Mouse (Mus musculus): Measurements from ENCODE around the gene Frmd4a.

The Frmd4a gene

DNA sequence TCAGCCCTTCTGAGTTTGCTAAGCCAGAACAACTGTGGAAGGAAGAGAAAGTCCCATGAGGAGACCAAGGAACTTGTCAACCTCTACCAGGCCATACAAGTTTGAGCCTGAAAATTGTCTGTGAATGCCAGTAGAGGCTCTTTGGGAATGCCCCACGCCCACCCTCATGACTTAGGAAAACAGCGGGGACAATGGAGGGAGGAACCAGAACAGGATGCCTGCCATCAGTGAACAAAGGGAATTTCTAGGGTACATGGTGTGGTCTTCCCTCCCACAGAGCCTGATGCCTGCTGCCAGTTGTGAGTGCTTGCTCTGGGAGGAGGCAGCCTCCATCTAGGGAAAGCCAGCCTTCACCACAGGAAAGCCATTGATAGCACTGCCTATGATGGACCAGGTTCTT, 557.6 kb downstream of the Frmd4a start:
- no peak for DNase-seq (ENCODE audit: extremely low read depth, low read depth)

DNA sequence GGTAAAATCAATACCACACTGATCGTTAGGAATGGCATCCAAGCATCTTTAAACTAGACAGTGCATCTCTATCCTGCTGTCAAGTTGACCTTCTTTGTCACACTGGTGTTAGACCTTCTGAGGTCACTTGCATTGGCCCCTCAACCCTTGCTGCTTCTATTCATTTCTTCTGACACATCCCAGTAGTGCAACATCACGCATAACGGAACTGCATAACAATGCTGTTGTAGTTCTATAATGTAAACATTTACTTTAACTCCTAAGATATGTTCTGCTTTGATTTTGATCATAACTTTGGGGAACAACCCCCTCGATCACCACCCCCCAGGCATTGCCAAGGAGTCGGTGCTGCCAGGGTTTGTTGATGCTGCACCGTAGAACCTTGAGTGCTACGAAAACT, 558.5 kb downstream of the Frmd4a start:
- no peak for DNase-seq (ENCODE audit: extremely low read depth, low read depth)

DNA sequence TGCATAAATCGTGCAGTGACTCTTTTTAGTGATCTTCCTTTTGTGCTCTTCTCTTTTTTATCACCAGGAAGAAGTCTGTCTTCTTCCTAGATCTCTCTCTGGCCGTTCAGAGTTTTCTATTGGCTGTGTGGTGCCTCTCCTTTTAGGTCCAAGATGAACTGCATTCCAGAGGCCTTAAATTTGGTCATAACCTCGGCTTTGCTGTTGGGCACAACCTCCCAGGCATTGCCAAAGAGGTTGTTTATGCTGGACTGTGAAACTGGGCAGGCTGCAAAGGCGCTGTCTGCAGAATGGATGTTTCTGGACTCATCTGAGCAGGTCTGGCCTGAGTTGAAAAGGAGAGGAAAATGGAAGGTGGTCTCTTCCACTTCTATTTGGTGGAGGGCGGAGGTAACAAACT, 560.8 kb downstream of the Frmd4a start:
- no peak for DNase-seq (ENCODE audit: extremely low read depth, low read depth)

DNA sequence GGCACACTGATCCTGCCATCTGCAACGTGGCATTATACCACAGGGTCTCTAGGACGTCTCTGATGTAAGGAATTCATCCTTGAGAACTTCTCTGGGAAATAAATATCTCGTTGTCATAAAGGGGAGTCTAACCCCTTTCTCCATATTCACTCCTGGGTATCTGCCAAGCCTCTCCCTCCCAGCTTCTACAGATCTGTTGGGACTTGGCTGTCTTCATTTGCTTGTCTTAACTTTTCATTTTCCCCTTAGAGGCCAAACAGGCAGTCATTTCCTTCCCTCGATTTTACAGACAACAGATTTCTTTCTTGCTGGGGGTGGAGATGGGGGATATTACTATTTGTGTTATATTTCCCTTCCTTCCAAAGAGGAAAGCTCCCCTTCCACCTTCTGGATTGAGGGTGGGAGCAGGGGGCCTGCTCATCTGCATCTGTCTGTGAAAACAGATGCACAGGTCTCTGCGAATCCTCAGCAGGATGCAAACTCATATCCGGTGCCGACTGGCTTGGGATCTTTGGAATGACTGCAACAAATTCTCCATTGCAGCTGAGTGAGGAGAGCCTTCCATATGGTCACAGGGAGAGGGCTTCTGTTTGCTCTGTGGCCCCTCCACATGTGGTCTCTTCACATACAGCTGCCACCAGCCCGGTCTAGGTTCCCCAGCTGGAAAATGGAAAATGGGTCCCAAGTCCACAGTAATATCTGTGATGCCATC, 562.0 kb downstream of the Frmd4a start:
- no peak for DNase-seq (ENCODE audit: extremely low read depth, low read depth)

DNA sequence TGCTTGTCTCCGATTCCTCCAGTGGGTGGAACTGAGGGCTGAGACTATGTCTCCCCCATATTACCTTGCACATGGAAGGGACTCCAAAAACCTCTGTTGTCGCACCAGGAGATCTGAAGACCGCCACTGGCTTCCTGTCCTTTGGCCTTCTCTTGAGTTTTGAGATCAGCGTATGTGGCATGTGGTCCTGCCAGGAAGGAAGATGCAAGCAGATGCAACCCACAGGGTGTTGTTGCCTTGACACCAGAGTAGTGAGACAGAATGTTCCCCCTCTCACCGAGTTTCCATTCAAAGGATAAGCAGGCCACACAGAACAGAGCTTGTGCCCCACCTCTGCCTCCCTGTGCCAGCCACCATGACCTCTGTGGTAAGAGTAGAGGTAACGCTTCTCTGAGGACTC, 563.1 kb downstream of the Frmd4a start:
- no peak for DNase-seq (ENCODE audit: extremely low read depth, low read depth)

DNA sequence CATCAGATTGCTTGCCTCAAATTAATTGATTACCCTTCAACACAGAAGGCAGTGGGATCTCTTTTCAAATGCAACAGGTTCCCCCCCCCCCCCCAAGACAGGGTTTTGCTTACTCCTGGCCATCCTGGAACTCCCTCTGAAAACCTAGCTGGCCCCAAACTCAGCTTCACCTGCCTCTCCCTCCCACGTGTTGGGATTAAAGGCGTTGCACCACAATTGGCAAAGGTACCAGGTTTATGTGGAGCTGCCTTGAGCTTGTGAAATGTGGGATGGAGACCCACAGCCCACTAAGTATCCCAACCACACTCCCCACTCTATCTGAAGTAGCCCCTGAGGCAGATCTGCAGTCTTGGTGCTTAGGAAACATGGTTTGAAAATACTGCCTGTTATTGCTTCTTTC, 565.4 kb downstream of the Frmd4a start:
- DNase-seq (ENCODE audit: extremely low read depth, low read depth) = no peak

DNA sequence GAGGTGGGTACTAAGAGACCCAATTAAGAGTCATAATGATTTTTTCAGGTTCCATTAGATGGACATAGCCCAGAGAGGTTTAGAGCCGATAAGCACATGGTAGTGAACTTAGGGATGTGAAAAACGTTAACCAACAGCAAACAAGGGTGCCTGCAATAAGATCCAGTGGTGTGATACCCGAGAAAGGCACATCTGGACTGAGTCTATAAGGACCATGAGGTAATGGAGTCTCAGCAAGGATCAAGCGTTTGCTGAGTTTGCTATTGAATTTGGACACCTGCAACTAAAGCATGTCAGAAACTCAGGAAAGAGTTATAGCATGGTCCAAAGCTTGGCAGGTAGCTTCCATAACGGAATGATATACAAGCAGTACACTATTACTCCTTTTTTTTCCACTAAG, 566.7 kb downstream of the Frmd4a start:
- no peak for DNase-seq (ENCODE audit: extremely low read depth, low read depth)

DNA sequence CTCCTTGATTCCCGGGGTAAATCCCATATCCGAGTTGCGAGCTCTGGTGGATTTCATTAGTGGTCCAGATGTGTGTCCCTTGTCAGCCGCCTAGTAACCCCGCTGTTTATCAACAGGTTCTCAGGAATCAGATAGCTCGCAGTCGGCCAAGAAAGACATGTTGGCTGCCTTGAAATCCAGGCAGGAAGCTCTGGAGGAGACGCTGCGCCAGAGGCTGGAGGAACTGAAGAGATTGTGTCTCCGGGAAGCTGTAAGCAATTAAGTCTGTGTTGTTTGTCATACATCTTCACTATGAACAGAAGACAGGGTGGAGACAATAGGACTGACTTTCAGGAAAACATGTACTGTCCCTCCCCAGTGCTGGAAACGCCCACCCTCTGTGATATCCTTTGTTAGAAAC, 568.7 kb downstream of the Frmd4a start:
- no peak for DNase-seq (ENCODE audit: extremely low read depth, low read depth)

DNA sequence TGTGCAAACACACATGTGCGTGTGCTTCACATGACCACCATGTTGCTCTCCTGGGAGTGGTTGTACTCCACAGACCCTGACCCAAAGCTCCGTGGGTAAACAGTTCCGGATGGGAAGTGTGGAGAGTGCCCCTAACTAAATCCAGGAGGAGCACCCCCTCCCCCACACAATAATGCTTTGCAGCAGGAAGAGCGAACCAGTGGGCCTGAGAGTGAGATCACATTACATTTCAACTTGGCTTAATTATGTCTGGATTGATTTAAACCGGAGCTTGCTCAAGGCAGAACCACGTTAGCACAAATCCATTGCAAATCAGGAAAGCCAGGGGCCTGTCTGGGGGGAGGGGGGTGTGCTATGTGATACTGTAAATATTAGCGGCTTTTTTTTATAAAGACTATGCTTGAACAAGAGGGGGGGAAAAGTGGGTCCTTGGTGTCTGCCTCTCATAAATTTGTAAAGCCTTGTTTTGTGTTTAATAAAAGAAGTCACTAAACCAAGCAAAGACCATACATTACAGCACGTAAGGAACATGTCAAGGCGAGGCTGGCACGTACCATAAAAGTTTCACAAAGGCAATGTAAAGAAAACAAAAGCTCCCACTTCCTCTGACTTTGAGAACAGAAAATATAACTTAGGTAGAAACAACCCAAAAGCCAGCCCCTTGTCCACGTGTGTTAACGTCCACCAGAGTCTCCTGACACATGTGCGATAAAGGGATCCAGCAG, 570.3 kb downstream of the Frmd4a start:
- DNase-seq (ENCODE audit: extremely low read depth, low read depth) = no peak

DNA sequence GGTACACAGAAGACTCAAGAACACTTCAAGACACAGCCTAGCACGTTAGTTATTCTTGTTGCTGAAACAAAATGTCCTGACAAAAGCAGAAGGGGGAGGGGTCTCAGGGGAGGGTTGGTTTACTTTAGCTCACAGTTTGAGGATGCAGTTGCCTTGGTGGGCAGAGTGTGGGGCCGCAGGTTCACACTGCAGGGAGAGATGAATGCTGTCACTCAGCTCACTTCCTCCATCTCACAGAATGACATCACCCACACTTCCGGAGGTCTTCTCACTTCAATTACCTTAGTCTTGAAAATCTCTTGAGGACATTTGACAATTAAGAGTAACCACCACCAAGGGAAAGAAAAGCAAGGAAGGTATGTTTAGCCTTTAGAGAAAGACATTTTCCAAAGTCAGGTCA, 574.1 kb downstream of the Frmd4a start:
- DNase-seq (ENCODE audit: extremely low read depth, low read depth) = no peak

DNA sequence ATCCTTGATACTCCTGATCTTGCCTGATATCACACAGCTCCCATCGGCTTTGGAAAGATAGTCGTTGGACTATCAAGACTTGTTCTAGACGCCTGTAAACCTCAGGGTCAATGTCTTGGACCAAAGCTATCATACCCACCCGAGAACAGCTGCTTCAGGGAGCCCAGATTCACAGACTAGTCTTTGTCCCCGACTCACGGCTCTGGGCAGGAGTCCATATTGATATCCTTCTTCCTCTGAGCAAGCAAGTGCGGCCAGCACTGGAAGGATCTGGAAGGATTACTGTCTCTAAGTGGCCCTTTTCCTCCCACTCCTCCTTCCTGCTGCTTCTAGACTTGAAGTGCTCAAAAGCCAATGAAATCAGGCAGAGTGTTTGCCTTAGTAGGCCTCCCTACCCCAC, 575.1 kb downstream of the Frmd4a start:
- no peak for DNase-seq (ENCODE audit: extremely low read depth, low read depth)

DNA sequence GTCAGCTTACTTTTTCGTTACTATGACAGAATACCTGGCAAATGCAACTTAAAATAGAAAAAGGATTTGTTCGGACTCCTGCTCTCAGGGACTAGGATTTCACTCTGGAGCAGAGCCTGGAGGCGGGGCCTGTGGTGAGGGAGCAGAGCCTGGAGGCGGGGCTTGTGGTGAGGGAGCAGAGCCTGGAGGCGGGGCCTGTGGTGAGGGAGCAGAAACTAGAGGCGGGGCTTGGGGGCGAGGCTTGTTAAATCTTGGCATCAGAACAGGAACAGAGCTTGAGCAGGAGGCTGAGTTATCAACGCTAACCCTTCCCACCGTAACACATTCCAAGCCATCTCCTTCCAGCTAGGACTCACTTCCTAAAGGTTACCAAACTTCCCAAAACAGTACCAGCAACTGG, 575.9 kb downstream of the Frmd4a start:
- DNase-seq (ENCODE audit: extremely low read depth, low read depth) = no peak

DNA sequence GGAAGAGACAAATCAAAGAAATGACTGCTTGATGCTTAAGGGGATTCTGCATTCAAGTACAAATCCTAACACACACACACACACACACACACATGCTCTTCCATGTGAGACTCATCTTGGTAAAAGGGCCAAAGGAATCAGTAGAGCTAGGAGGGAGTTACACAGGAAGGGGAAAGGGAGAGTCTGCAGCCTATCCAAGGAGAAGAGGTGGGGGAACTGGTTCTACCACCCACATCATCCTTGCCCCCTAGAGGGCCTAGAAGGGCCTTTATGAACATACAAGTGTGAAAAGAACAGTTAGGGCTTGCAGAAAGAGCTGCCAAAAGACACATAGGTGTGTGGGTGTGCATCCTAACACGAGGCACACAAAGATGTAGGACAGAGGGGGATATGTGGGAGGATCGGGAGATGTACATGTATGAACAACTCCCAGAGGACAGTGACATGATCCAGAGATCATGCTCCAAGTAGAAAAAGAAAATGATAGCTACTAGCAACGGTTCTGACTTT, 576.4 kb downstream of the Frmd4a start:
- no peak for DNase-seq (ENCODE audit: extremely low read depth, low read depth)

DNA sequence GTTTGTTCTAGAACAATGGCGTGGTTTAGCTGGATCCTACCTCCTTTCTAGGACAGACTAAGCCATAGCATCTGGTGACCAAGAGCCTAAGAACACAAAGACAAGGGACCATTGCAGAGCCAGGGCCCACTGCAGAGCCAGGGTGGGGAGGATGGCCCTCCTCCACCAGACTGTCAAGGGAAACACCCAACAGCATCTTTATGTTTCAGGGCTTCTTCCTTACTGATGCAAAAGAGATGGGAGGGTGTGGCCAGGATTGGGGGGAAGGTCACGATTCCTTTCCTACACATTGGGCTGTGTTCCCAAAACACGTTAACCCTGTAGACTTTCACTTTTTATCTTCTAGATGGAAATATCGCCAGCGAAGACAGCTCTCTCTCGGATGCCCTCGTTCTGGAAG, 579.5 kb downstream of the Frmd4a start:
- DNase-seq (ENCODE audit: extremely low read depth, low read depth) = no peak

DNA sequence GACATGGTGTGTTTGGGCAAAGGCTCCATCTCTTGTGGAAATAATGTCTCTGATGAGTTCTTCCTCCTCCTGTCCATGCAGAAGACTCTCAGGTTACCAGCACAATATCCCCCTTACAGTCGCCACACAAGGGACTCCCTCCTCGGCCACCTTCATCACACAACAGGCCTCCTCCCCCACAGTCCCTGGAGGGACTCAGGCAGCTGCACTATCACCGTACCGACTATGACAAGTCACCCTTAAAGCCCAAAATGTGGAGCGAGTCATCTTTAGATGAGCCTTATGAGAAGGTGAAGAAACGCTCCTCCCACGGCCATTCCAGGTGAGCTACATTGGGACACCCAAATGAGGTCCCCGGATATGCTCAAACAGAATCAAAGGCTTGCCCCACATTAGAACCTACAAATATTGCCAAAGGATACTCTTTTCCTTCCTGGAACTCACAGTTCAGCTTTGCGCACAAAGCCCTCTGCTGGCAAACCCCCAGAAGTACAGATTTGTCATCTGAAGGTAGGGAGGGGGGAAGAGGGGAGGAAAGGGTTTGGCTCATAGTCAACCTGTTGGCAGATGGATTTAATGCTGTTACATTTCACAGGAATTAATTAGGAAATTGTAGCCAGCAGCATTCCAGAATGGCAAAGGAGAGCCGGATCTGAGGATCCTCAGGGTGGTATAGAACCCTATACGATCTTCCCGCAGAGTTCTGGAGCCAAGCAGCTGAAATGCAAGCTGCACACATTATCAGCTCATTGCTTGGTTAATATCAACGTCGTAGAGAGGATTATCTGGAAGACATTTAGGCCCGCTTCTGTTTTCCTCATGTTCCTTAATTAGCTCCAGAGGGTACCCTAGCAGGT, 583.7 kb downstream of the Frmd4a start:
- DNase-seq (ENCODE audit: extremely low read depth, low read depth) = peak; percentile 2

DNA sequence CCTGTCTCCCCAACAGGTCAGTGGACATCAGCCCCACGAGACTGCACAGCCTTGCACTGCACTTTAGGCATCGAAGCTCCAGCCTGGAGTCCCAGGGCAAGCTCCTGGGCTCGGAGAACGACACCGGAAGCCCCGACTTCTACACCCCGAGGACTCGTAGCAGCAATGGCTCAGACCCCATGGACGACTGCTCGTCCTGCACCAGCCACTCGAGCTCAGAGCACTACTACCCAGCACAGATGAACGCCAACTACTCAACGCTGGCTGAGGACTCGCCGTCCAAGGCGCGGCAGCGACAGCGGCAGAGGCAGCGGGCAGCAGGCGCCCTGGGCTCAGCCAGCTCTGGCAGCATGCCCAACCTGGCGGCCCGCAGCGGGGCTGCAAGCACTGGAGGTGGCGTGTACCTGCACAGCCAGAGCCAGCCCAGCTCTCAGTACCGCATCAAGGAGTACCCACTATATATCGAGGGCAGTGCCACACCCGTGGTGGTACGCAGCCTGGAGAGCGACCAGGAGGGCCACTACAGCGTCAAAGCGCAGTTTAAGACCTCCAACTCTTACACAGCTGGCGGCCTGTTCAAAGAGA, 585.9 kb downstream of the Frmd4a start:
- no peak for DNase-seq (ENCODE audit: extremely low read depth, low read depth)

DNA sequence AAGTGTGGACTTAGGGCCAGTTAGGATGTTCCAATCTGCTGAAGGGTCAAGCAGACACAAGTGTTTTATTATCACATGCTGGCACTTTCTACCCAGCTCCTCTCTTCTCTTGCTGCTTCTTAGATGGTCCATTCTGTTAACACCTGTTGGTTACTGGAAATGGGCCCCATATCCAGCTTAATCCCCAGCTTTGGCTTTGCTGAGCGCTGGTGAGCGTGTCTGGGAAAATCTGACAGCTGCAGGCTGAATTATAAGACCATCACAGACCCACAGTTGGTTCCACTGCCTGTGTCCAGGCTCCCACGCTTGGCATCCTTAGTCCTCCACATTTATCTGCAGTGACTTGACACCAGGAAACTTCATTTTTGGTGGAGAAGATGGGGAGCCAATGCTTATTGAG, 589.0 kb downstream of the Frmd4a start:
- no peak for DNase-seq (ENCODE audit: extremely low read depth, low read depth)

DNA sequence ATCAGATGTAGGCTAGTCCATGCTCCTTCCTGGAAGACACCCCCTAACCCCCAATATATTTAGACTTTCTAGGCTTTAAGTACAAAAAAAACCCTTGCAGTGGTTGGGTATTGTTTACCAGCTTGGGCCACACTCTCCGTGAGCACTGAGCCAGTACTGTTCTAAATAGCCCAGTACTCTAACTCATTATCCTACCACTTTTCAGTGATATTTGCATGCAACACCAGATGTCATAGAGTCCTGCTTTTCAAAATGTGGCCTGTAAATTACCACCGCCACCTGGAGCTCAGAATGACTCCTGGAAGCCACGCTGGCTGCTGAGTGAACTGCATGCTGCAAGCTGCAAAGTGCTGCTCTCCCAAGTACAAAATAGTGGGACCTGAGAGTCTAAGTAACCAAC, 590.7 kb downstream of the Frmd4a start:
- DNase-seq (ENCODE audit: extremely low read depth, low read depth) = no peak

DNA sequence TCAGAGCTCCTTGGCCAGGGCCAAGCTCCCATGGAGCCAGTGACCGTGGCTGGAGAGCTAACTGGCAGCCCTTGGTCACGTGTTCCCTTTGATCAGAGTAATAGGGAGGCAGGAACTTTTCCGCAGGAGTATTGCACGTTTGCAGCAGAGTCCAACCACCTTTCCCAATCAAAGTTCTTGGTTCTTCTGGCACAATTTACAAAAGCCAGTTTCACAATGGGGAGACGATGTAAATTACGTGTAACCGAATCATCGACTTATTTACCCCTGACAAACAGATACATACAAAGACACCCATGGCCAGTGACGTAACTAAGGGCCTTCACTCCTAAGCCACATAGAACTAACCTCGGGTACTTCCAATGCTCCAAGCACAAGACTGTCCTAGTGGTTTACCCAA, 591.9 kb downstream of the Frmd4a start:
- DNase-seq (ENCODE audit: extremely low read depth, low read depth) = no peak

DNA sequence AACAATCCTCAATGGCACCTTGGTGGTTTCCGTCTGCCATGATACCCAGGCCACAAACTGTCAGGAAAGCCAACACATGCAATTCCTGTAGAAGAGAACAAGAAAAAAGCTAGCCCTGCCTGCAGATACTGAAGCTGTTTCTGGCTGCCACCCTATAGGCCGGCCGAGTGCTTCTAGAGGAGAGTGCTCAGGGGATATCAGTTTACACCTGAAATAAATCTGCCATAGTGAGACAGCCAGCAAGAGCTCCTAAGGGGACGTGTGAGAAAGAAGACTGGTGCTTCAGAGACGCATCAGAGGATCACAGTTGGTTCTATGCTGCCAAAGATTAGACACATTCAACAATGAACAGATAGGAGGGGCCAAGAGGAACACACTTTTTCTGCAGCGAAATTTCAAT, 593.8 kb downstream of the Frmd4a start:
- DNase-seq (ENCODE audit: extremely low read depth, low read depth) = no peak

DNA sequence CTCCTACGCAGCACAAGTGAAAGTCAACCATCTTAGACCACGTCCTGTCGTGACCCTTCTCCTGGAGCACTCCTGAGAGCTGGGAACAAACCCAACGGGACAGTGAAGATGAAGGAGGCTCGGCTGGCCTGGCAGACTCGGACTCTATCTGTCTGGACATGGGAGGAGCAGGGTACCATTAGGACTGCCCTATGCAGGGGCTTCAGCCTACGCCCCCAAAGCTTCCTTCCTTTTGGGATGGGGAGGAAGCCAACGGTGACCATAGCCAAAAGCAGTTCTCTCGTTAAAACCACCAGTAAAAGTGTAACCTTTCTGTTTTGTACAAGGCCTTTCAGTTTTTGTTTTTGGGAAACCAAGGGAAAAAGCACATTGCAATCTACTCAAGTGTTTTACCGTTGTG, 594.2 kb downstream of the Frmd4a start:
- DNase-seq (ENCODE audit: extremely low read depth, low read depth) = no peak

Data from MEL-GATA-1-ER (cell line).